Mouse (Mus musculus) spleen, postnatal 10 days (tissue): ENCODE data around the gene Lrrn4.

Experiments
- DNase-seq, 2 experiments: peaks; one replicate each; pipeline ENCODE4 v3.0.0; 2021 to 2022; ENCODE audit warnings: low spot score in 2 of 2

The Lrrn4 gene

DNA sequence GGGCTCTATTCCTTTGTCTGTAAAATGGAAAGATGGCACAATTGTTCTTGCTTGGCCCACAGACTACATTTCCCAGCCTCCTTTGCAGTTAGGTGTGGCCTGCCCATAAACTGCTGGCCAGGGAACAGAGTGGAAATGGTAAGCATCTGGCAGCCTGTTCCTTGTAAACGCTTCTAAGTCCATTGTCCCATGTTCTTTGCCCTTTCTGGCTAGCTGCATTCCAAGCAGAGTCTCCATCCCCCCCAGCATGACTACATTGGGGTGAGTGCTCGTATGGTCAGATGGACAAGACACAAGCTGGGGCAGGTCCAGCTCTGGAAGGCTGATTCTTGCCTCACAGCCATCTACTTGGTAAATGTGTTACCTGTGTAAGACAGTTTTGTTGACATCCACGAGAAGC is 9.0 kb downstream of the Lrrn4 start:
- DNase-seq, result no peak

DNA sequence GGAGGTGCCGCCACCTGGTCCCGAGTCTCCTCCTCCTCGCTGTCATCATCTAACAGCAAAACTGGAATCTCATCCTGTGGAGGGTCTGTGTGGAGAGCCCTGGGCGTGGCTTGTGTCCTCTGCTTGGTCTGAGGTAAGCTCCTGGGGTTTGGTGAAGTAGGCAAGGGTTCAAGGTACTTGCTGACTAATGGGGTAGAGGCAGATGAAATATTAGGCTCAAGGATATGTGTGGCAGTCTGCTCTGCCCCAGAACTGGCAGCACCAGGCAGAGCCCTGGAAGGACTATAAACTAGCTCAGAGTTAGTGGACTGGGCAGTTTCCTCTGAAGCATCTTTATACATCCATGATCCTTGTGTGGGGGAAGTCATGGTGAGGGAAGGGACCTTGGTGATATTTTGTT is 10.4 kb downstream of the Lrrn4 start:
- DNase-seq, result no peak

DNA sequence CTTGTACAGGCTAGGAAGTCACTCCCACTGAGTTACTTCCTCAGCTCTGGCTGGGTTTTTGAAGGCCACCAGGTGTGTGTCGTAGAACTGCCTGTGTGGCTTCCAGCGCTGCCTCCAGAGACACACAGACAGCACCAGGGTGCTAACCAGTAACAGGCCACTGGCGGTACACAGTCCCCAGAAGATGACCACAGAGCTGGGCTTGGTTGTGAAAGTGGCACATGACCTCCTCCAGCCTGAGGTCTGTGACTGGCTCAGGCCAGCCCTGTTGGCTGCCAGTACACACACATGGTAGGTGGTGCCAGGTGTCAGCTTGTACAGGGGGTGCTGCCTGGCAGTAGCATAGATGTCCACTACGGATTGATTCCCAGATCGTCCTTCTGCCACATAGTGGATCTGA is 11.0 kb downstream of the Lrrn4 start:
- DNase-seq, result no peak

- DNase-seq, result no peak
These were observed 13.2 kb downstream of the Lrrn4 start for GRCm38 (mm10) chr2:132867521-132867920.

GRCm38 (mm10) chr2:132863325-132863724 is 17.4 kb downstream of the Lrrn4 start:
- DNase-seq, result no peak

DNA sequence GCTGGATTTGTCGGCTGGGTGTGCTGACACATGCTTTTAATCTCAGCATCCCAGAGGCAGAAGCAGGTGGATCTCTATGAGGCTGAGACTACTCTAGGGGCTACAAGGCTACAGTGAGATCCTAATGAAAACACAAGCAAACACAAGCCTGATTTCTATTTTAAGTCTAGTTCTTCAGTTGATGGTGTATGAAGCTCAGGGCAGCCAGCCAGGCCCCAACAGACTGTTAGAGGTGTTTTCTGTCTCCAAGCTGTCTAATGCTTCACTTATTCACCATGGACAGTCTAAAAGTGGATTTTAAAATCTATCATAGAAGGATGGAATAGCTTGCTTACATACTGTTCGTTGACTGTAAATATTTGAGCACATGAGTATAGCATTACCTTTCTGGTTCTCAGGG is 19.2 kb downstream of the Lrrn4 start:
- no peak for DNase-seq

- DNase-seq, result no peak
These were observed 20.3 kb downstream of the Lrrn4 start for GRCm38 (mm10) chr2:132860435-132860834.

DNA sequence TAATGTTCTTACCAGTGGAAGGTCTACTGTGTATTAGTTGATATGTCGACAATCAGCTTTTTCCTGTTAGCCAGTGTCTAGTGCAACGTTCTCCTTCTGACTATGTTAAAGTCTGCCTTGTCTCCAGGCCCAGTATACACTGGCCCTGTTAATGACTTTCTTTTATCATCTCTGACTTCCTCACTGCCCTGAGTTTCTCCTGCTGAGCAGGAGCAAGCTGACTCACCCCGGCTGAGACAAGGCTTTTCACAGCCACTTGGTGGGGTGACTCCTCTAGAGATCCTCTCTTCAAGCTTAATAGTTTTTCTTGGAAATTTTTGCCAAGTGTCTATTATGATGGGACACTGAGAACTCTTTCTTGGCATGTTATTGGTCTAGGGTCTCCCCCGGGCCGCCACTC is 24.4 kb downstream of the Lrrn4 start:
- DNase-seq, result no peak

DNA sequence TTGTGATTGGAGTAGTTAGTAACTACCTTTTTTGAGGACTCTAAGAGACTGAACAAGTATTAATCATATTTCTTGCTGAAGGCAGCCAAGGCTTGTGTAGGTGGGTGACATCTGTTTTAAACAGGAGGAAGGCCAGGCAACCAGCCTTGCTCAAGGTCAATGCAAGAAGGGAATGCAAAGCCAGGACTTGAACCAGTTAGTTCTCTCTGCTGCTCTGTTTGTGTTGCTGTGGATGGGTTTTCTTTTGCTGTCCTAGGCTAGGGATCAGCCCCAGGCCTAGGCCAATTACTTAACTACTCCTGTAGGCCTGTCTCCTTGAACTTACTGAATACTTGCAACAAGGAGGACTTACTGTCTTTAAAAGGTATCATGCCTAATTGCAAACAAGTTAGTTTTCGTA is 27.6 kb downstream of the Lrrn4 start:
- no peak for DNase-seq

DNA sequence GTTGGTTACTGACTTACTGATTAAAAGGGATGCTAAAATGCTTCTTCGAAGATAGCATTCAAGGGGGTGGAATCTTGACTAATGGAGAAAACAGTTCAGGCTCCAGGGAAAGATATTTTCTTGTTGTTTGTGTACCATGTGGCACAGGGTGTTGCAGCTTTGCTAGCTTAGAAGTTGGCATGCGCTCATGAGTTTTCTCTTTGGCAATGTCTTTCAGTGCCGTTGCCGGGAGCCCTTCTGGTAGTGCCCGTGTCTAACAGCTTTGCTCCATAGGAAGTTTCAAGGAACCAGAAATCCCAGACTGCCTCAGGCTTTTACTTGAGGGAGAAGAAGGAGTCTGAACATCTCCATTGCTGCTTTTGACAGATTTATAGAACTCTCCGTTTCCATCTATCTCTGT is 31.6 kb downstream of the Lrrn4 start:
- DNase-seq, result no peak

DNA sequence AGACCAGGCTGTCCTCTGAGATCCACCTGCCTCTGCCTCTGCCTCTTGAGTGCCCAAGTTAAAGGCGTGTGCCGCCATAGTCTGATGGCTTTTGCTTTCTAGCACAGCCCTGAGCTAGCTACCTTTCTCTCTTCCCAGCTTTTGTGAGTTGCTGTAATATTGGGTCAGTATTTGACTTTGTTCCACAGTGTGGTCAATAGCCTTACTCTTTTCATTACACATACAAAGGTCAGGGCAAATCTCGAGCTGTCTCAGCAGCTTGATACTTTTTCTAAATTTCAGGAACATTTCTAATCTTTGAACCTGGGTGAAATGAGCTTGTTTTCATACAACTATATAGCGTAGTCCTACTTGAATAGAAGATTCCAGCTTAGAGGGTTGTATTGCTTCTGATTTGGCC is 32.3 kb downstream of the Lrrn4 start:
- no peak for DNase-seq

DNA sequence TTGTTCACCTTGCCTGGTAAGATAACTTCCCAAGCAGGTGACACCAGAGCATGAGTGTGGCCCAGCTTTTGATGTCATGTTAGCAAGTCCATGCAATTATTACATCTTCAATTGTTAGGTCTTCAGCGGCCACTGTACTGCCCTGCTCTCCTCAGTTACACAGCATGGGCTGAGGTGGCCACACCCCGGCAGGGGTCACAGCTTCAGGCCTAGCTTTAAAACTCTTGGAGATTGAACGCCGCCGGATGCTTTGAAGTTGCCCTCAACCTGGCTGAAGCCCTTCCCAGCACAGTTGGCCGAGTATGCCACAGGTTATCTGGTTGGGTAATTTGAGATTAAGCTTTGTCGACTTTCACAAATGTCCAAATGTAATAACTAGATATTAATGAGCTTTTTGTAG is 33.1 kb downstream of the Lrrn4 start:
- DNase-seq, result peak in 1 of 2 experiments; percentile 17

DNA sequence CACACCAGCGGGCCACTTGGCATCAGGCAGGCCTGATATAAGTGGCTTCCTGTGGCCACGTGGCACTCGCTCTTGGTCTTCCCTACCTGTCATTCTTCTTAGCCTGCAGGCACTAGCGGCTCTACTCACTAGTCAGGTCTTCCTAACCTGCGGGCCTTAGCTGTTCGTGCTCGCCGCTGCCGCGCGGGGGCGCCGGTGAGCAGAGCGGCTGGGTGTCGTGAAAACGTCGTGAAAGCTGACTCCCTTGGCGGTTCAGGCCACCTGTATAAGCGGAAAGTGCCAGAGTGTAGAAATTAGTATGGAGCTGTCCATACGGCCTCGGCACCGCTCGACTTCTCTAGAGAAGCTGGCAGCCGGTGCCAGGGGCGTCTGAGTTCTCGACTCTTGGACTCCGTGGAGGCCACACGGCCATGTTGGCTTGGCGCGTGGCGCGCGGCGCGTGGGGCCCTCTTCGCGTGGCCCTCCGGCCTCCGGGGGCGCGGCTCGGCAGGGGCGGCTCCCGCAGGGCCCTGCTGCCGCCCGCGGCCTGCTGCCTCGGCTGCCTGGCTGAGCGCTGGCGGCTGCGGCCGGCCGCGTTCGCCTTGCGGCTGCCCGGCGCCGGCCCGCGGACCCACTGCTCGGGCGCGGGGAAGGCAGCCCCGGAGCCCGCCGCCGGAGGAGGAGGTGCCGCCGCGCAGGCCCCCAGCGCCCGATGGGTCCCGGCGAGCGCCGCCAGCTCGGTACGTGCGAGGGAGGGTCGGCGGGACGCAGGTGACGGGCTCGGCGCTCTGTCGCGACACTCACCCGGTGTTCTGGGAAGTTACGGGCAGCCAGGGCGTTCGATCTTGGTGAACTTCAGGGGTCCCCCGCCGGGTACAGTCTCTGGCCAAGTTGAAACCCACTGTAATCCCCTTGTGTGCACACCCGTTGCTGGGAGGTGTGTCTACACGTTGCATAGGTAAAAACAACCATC is 34.0 kb downstream of the Lrrn4 start, which contains the start of gene Crls1:
Crls1 (plus strand) TSS at position 260 of the 952 bp plus-strand sequence.
- DNase-seq, result peak; percentile 95 to 99

DNA sequence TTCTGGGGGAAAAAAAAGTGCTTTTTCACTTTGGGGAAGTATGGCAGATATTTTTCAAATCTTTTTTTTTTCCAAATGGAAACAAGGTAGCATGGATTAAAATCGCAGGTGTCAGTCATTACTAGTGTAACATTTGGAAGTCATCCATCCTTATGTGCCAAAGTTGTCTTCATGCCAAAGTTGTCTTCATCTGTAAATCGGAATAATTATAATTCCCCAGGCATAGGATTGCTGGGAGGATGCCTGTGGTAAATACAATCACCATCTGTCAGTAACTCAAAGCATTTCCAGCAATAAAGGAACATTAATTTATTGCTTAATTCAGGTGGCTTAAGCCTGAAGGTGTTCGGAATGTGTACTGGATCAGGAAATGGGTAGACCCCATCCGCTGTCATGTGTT is 39.6 kb downstream of the Lrrn4 start:
- no peak for DNase-seq
